Mouse (Mus musculus) limb, embryonic 12.5 days (tissue): ENCODE data around the gene Spocd1. TPM values are rescaled to one million over a fixed set of nuclear protein-coding genes. Genes with fewer than 3 reads are reported as not detected.

Source experiments
- ATAC-seq: fragments of 200-750 bp; cut with Nextera tagmentation; 2 replicates; pipeline ENCODE4 v1.8.0; 2017; ENCODE audit warnings: low read depth, moderate TSS enrichment; ENCODE audit not compliant: insufficient number of reproducible peaks, insufficient read depth, low FRiP score, low TSS enrichment
- H3K27ac ChIP-seq: fragments of 300-500 bp; sonication (generic); 2 replicates; pipeline ENCODE4 v1.5.1; 2016; ENCODE audit warnings: mild to moderate bottlenecking, moderate library complexity
- H3K27me3 ChIP-seq: fragments of 300-500 bp; sonication (generic); 2 replicates; pipeline ENCODE4 v1.6.1; 2016; ENCODE audit warnings: mild to moderate bottlenecking, moderate library complexity
- H3K36me3 ChIP-seq: fragments of 300-500 bp; sonication (generic); 2 replicates; pipeline ENCODE4 v1.6.1; 2016; ENCODE audit warnings: mild to moderate bottlenecking, moderate library complexity
- H3K4me1 ChIP-seq: fragments of 300-500 bp; sonication (generic); replicated peaks from 2 replicates; pipeline ENCODE4 v1.6.1; 2016
- H3K4me2 ChIP-seq: fragments of 300-500 bp; sonication (generic); 2 replicates; pipeline ENCODE4 v1.6.1; 2016; ENCODE audit warnings: mild to moderate bottlenecking, moderate library complexity
- H3K4me3 ChIP-seq: fragments of 300-500 bp; sonication (generic); replicated peaks from 2 replicates; pipeline ENCODE4 v1.5.1; 2016; ENCODE audit warnings: mild to moderate bottlenecking
- H3K9ac ChIP-seq: fragments of 300-500 bp; sonication (generic); replicated peaks from 2 replicates; pipeline ENCODE4 v1.6.1; 2016; ENCODE audit warnings: mild to moderate bottlenecking, moderate library complexity
- H3K9me3 ChIP-seq: fragments of 300-500 bp; sonication (generic); 2 replicates; pipeline ENCODE4 v1.6.1; 2016; ENCODE audit warnings: mild to moderate bottlenecking, moderate library complexity
- WGBS: fragments of 180-500 bp; shearing (Covaris S2); methylation state at CpG from one replicate; pipeline ENCODE4 v1.1.7; 2016; 5-methylcytosine and 5-hydroxymethylcytosine counted together
- polyA plus RNA-seq: library from polyadenylated mRNA; unstranded; fragments of >200 nt; fragmentation: Nextera tagmentation; extraction: Ambion mirVana; gene quantifications from 2 replicates; pipeline ENCODE4 v1.2.1, GENCODE M21; 2016

Gene Spocd1
- polyA plus RNA-seq, 1 experiment from 2014 or later: not detected

- WGBS: 39% methylated on average over 5 of the region's 5 CpGs
- H3K9me3 ChIP-seq: no peaks in the 10 kb centered on the region
- ATAC-seq: no peak
Measured at GRCm38 (mm10) chr4:129952241-129952810, 23.3 kb downstream of the Spocd1 start.

GRCm38 (mm10) chr4:129954527-129954926, 25.5 kb downstream of the Spocd1 start:
- Histone ChIP-seq H3K4me1 (peaks cover 8% of the 10 kb centered on the region), H3K27ac (no peak overlapping the region), H3K9me3 (no peaks in the 10 kb centered on the region), H3K4me3 (no peak overlapping the region), H3K9ac (no peak overlapping the region), H3K4me2 (no peak overlapping the region), H3K36me3 (no peaks in the 10 kb centered on the region), H3K27me3 (peaks cover 3% of the 10 kb centered on the region)
- WGBS: 58% methylated on average over 2 of the region's 2 CpGs
- no peak for ATAC-seq

More at GRCm38 (mm10) chr4:129952241-129952810, 23.3 kb downstream of the Spocd1 start:
- no peak overlapping the region for H3K9ac ChIP-seq
- no peak overlapping the region for H3K4me3 ChIP-seq
- H3K27me3 ChIP-seq: peaks cover 10% of the 10 kb centered on the region
- H3K4me1 ChIP-seq: peaks cover 11% of the 10 kb centered on the region
- H3K4me2 ChIP-seq: no peak overlapping the region
- H3K27ac ChIP-seq: no peak overlapping the region
- no peaks in the 10 kb centered on the region for H3K36me3 ChIP-seq

GRCm38 (mm10) chr4:129960180-129960944, 31.3 kb downstream of the Spocd1 start:
- H3K9ac ChIP-seq: no peak overlapping the region; the same call in 1 of the 2 replicates
- 1% methylated on average over 37 of the region's 37 CpGs for WGBS
- no peak overlapping the region for H3K27ac ChIP-seq
- ATAC-seq: 0 out of 2 replicates have a peak, but pooled peaks have one; percentile 49
- H3K36me3 ChIP-seq: no peaks in the 10 kb centered on the region
- H3K9me3 ChIP-seq: no peaks in the 10 kb centered on the region
- peaks cover 24% of the 10 kb centered on the region for H3K27me3 ChIP-seq
- peak overlapping the region; percentile 97 for H3K4me2 ChIP-seq
- peaks cover 23% of the 10 kb centered on the region for H3K4me1 ChIP-seq
- peak overlapping the region; percentile 47 for H3K4me3 ChIP-seq

- no peak for ATAC-seq
- Histone ChIP-seq H3K27me3 (peaks cover 34% of the 10 kb centered on the region), H3K4me2 (no peak overlapping the region), H3K4me1 (peaks cover 19% of the 10 kb centered on the region), H3K9ac (no peak overlapping the region), H3K4me3 (no peak overlapping the region), H3K36me3 (no peaks in the 10 kb centered on the region), H3K9me3 (no peaks in the 10 kb centered on the region), H3K27ac (no peak overlapping the region)
- WGBS: 78% methylated on average over 11 of the region's 11 CpGs
Measured at GRCm38 (mm10) chr4:129965294-129965693, 36.2 kb downstream of the Spocd1 start.

GRCm38 (mm10) chr4:129966201-129966600, 37.2 kb downstream of the Spocd1 start:
- Histone ChIP-seq H3K9me3 (no peaks in the 10 kb centered on the region), H3K36me3 (no peaks in the 10 kb centered on the region), H3K4me2 (no peak overlapping the region), H3K9ac (no peak overlapping the region; the same call in 1 of the 2 replicates), H3K27ac (no peak overlapping the region), H3K4me3 (no peak overlapping the region), H3K27me3 (peaks cover 31% of the 10 kb centered on the region), H3K4me1 (peaks cover 10% of the 10 kb centered on the region)
- no peak for ATAC-seq
- WGBS: 27% methylated on average over 10 of the region's 10 CpGs

- Histone ChIP-seq H3K36me3 (no peaks in the 10 kb centered on the region), H3K9me3 (no peaks in the 10 kb centered on the region), H3K27me3 (peaks cover 29% of the 10 kb centered on the region), H3K4me1 (peaks cover 9% of the 10 kb centered on the region), H3K4me3 (no peak overlapping the region), H3K4me2 (no peak overlapping the region), H3K9ac (no peak overlapping the region; the same call in 1 of the 2 replicates), H3K27ac (no peak overlapping the region)
- 47% methylated on average over 13 of the region's 13 CpGs for WGBS
- no peak; the same call in 1 of the 2 replicates for ATAC-seq
Measured at GRCm38 (mm10) chr4:129967024-129968014, 38.3 kb downstream of the Spocd1 start.

- WGBS: 70% methylated on average over 8 of the region's 8 CpGs
Measured at GRCm38 (mm10) chr4:129970168-129970567, 41.1 kb downstream of the Spocd1 start.

GRCm38 (mm10) chr4:129970861-129971260, 41.8 kb downstream of the Spocd1 start:
- no peak for ATAC-seq
- Histone ChIP-seq H3K4me2 (no peak overlapping the region), H3K4me1 (peaks cover 9% of the 10 kb centered on the region), H3K27ac (no peak overlapping the region), H3K4me3 (no peak overlapping the region), H3K36me3 (no peaks in the 10 kb centered on the region), H3K9ac (no peak overlapping the region), H3K27me3 (peaks cover 60% of the 10 kb centered on the region), H3K9me3 (no peaks in the 10 kb centered on the region)
- WGBS: 87% methylated on average over 11 of the region's 11 CpGs

More at GRCm38 (mm10) chr4:129970168-129970567, 41.1 kb downstream of the Spocd1 start:
- peaks cover 57% of the 10 kb centered on the region for H3K27me3 ChIP-seq
- H3K4me1 ChIP-seq: peaks cover 9% of the 10 kb centered on the region
- no peaks in the 10 kb centered on the region for H3K36me3 ChIP-seq
- H3K9me3 ChIP-seq: no peaks in the 10 kb centered on the region
- no peak overlapping the region for H3K4me3 ChIP-seq
- ATAC-seq: no peak
- no peak overlapping the region for H3K27ac ChIP-seq
- H3K4me2 ChIP-seq: no peak overlapping the region
- H3K9ac ChIP-seq: no peak overlapping the region

- no peak for ATAC-seq
- 49% methylated on average over 7 of the region's 7 CpGs for WGBS
Measured at GRCm38 (mm10) chr4:129971989-129972388, 42.9 kb downstream of the Spocd1 start.

GRCm38 (mm10) chr4:129974285-129974684, 45.2 kb downstream of the Spocd1 start:
- no peak overlapping the region for H3K27ac ChIP-seq
- H3K4me3 ChIP-seq: no peak overlapping the region
- H3K9me3 ChIP-seq: no peaks in the 10 kb centered on the region
- no peak overlapping the region for H3K9ac ChIP-seq
- H3K4me2 ChIP-seq: no peak overlapping the region
- H3K27me3 ChIP-seq: peaks cover 68% of the 10 kb centered on the region
- no peaks in the 10 kb centered on the region for H3K36me3 ChIP-seq
- ATAC-seq: no peak
- WGBS: 65% methylated on average over 9 of the region's 9 CpGs
- H3K4me1 ChIP-seq: peaks cover 4% of the 10 kb centered on the region; the same call in 1 of the 2 replicates

More at GRCm38 (mm10) chr4:129971989-129972388, 42.9 kb downstream of the Spocd1 start:
- H3K36me3 ChIP-seq: no peaks in the 10 kb centered on the region
- no peak overlapping the region for H3K4me2 ChIP-seq
- H3K9me3 ChIP-seq: no peaks in the 10 kb centered on the region
- H3K4me1 ChIP-seq: peaks cover 9% of the 10 kb centered on the region
- H3K27me3 ChIP-seq: peaks cover 58% of the 10 kb centered on the region
- H3K27ac ChIP-seq: no peak overlapping the region
- H3K4me3 ChIP-seq: no peak overlapping the region
- no peak overlapping the region for H3K9ac ChIP-seq
